Mouse (Mus musculus): Measurements from ENCODE around the gene Egln2. TPM values are rescaled to one million over a fixed set of nuclear protein-coding genes. Genes with fewer than 3 reads are reported as not detected.

Gene Egln2
- total RNA-seq (2021) = 10 to 100 TPM; 58.6 to 60.1 TPM
- long read RNA-seq, experiment 1, transcript Egln2-202 (6 exons, 1,756 nt) = minor isoform, 6 of 108 reads
- long read RNA-seq, experiment 1, transcript Egln2-201 (6 exons, 2,107 nt) = major isoform, 90 of 108 reads
- long read RNA-seq, experiment 1, partial matches to known transcripts = 7 of 108 reads
- long read RNA-seq, experiment 1, other reads (novel, unspliced or antisense) = 5 of 108 reads
- long read RNA-seq, experiment 2, transcript Egln2-201 (6 exons, 2,107 nt) = major isoform, 44 of 54 reads
- long read RNA-seq, experiment 2, partial matches to known transcripts = 5 of 54 reads
- long read RNA-seq, experiment 2, other reads (novel, unspliced or antisense) = 3 of 54 reads

- DNase-seq = peak; percentile 96 to 97
These were observed at the start of gene Egln2 for GRCm38 (mm10) chr7:27166614-27167474. Gene Egln2, minus strand, starts transcription at chr7:27166802.

DNA sequence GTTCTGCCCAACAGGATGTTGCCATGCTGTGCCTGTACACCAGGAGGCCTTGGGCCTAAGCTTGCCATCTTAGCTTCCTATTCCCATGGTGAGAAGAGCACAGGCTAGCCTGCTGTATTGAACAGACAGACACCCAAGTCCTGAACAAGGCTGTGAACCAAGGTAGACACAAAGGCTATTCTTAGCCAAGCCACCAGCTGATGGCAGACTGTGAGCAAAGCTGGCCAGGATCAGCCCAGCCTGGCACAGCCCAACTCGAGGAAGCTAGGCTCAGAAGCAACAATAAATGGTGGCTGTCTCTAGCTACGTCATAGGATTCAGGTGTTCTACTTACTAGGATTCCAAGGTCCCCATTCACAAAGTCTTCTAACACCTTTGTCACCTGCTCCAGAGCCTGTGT lies 46.0 kb upstream of the Egln2 start:
- DNase-seq = no peak

DNA sequence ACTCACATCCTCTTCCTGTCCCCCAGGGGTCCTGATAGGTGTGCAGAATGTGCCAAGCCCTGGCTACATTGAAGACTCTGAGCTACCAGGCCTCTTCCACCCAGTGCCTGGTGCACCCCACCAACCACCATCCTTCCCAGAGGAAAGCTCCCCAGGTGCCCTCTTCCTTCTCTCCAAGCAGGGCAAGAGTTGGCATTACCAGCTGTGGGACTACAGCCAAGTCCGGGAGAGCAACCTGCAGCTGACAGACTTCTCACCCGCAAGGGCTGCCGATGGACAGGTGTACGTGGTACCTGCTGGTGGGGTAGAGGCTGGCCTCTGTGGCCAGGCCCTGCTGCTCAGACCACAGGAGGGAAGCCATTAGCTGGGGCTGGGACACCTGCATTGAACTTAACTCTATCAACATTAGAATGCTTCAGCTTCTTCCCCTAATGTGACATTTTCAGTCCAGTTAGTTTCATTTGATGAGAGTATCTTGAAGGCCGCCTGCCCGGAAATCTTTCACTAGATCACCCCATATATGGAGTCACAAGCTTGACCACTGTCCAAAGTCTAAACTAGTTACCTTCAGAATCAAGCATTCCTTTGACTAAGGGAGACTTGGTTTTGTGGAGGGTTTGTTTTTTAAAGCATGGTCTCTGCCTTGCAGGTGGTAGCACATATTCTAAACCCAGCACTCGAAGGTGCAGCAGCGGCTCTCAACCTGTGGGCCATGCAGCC lies 37.3 kb upstream of the Egln2 start:
- no peak for DNase-seq

DNA sequence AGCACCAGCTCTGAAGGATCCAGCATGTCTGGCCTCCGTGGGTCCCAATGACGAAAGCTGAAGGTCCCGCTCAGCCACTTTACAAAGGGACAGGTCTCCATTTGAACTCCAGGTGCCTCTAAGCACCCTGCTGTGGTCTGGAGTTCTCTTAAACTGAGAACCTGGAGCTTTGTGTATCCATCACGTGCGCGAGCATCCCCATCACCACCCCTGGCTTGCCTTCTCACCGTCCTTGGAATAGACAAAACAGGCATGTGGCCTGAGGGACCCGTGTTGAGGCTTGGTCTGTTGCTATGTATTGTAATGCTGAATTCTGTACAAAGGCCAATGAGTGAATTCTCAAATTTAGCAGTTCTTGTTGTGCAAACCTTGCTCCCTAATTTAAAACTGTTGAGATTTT lies 32.2 kb upstream of the Egln2 start:
- no peak for DNase-seq

DNA sequence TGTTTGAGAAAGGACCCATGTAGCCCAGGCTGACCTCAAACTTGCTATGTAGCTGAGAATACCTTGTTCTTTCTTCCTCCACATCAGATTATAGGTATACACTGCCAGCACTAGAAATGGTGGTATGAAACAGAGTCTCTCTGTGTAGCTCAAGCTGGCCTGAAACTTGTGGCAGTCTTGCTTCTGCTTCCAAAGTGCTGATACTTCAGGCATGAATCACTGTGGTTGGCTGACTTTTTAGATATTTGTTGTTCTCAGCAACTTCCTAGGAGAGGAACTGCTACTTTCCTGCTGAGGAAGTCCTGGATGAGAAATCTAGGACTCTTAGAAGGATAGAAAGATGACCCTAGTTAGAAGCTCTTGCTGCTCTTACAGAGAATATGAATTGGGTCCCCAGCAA lies 31.8 kb upstream of the Egln2 start:
- DNase-seq = no peak

GRCm38 (mm10) chr7:27197634-27198033 lies 31.0 kb upstream of the Egln2 start:
- peak in 1 of 2 experiments; percentile 33 for DNase-seq

DNA sequence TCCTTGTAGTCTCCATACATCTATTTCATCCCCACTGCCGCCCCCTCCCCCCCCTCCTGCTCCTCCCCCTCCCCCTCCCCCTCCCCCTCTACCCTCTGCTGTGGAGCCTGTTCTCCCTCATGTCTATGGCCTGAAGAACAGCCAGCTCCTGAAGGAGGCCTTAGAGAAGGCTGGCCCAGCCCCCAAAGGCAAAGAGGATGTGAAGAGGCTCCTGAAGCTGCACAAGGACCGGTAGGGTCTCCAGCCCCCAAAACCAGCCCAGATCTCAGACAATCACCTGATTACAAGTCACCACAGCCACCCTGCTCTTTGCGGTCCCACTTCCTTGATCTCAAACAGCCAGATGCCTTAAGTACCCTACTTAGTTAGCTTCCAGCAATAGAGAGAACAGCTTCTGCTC lies 30.5 kb upstream of the Egln2 start:
- DNase-seq = peak in 1 of 2 experiments; percentile 23

- peak; percentile 97 to 100 for DNase-seq
These were observed 29.3 kb upstream of the Egln2 start, which contains the start of the genes BC024978 and Snrpa for GRCm38 (mm10) chr7:27195681-27196611. Gene BC024978, plus strand, starts transcription at chr7:27195781. Gene Snrpa, minus strand, starts transcription at chr7:27196271.

DNA sequence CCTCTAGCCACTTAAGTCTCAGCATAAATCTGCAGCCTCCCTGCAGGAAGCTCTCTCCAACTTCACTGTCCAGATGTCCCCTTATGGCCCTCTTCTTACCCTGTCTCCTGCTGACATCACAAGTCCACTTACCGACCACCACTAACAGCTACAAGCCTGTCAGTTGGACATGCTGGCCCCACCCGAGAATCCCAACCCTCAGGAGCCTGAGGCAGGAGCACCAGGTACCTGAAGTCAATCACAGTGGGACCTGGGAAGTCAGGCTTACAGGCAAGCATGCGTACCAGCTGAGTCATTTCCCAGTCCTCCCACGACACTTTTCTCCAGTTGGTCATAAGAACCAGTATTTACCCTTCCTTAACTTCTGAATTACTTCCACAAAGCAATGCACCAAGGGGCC lies 27.1 kb upstream of the Egln2 start:
- no peak for DNase-seq

- no peak for DNase-seq
These were observed 25.8 kb upstream of the Egln2 start for GRCm38 (mm10) chr7:27192434-27192833.

GRCm38 (mm10) chr7:27189271-27189931 lies 22.8 kb upstream of the Egln2 start:
- no peak for DNase-seq

GRCm38 (mm10) chr7:27185986-27186385 lies 19.4 kb upstream of the Egln2 start:
- no peak for DNase-seq

GRCm38 (mm10) chr7:27184964-27185363 lies 18.4 kb upstream of the Egln2 start:
- no peak for DNase-seq

DNA sequence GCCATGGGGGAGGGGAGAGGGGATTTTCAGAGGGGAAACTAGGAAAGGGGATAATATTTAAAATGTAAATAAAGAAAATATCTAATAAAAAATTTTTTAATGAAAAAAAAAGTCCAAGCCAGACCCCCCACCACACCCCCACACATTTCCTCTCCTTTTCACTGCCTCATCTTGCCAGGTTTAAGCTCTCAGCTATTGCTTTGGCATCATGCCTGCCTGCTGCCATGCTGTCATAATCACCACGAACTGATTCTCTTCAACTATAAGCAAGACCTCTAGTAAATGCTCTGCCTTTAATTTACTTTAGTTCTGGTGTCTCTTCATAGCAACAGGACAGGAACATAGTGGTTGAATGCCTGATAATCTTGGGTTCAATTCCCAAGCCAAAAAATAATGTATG lies 15.9 kb upstream of the Egln2 start:
- DNase-seq = no peak

- no peak for DNase-seq
These were observed 14.5 kb upstream of the Egln2 start, which contains the start of the genes Gm21983 and Mia for GRCm38 (mm10) chr7:27180837-27181695. Gene Gm21983, minus strand, starts transcription at chr7:27181086. Gene Mia, minus strand, starts transcription at chr7:27181157.

GRCm38 (mm10) chr7:27180036-27180435 lies 13.4 kb upstream of the Egln2 start:
- DNase-seq = peak; percentile 68 to 80

GRCm38 (mm10) chr7:27179217-27179918 lies 12.8 kb upstream of the Egln2 start:
- DNase-seq = no peak

- DNase-seq = peak; percentile 99 to 100
These were observed 12.0 kb upstream of the Egln2 start, which contains the start of gene Rab4b for GRCm38 (mm10) chr7:27178324-27179216. Gene Rab4b, minus strand, starts transcription at chr7:27178896.
